Mouse (Mus musculus) midbrain, embryonic 16.5 days (tissue): ENCODE results near the gene Pramel7. TPM values are rescaled to one million over a fixed set of nuclear protein-coding genes. Genes with fewer than 3 reads are reported as not detected.
"Not testable (repeated sequence)": the region's sequence is repeated elsewhere in the genome, so short reads cannot be mapped to it uniquely, and the experiment has no call there.

Experiments
- ATAC-seq: fragments of 200-750 bp; cut with Nextera tagmentation; 2 replicates; pipeline ENCODE4 v1.8.0; 2017; ENCODE audit warnings: moderate TSS enrichment
- H3K27ac ChIP-seq: fragments of 300-500 bp; sonication (generic); 2 replicates; pipeline ENCODE4 v1.5.1; 2014; ENCODE audit warnings: mild to moderate bottlenecking, low read length, mixed read lengths
- H3K27me3 ChIP-seq: fragments of 300-500 bp; sonication (generic); 2 replicates; pipeline ENCODE4 v1.6.1; 2014; ENCODE audit warnings: low read depth, low read length, mixed read lengths; ENCODE audit not compliant: control insufficient read depth, insufficient read depth
- H3K36me3 ChIP-seq: fragments of 300-500 bp; sonication (generic); 2 replicates; pipeline ENCODE4 v1.6.1; 2014; ENCODE audit warnings: mild to moderate bottlenecking, low read length, moderate library complexity, mixed read lengths; ENCODE audit not compliant: control insufficient read depth, insufficient read depth
- H3K4me1 ChIP-seq: fragments of 300-500 bp; sonication (generic); 2 replicates; pipeline ENCODE4 v1.6.1; 2014; ENCODE audit warnings: mild to moderate bottlenecking, low read length, mixed read lengths; ENCODE audit not compliant: control insufficient read depth, insufficient read depth
- H3K4me2 ChIP-seq: fragments of 300-500 bp; sonication (generic); 2 replicates; pipeline ENCODE4 v1.6.1; 2014; ENCODE audit warnings: mild to moderate bottlenecking, low read length, mixed read lengths
- H3K4me3 ChIP-seq: fragments of 300-500 bp; sonication (generic); 2 replicates; pipeline ENCODE4 v1.5.1; 2014; ENCODE audit warnings: low read depth, mild to moderate bottlenecking, low read length, moderate library complexity, mixed read lengths
- H3K9ac ChIP-seq: fragments of 300-500 bp; sonication (generic); 2 replicates; pipeline ENCODE4 v1.6.1; 2014; ENCODE audit warnings: low read depth, low read length, mixed read lengths
- H3K9me3 ChIP-seq: fragments of 300-500 bp; sonication (generic); replicated peaks from 2 replicates; pipeline ENCODE4 v1.6.1; 2014; ENCODE audit warnings: mild to moderate bottlenecking, low read length, mixed read lengths; ENCODE audit not compliant: control insufficient read depth, poor library complexity, severe bottlenecking
- WGBS: fragments of 180-500 bp; shearing (Covaris S2); extraction: QIAGEN DNeasy Blood & Tissue Kit; methylation state at CpG from one replicate; pipeline ENCODE4 v1.1.7; 2014; 5-methylcytosine and 5-hydroxymethylcytosine counted together
- polyA plus RNA-seq: library from polyadenylated mRNA; unstranded; fragments of >200 nt; fragmentation: Nextera tagmentation; extraction: Ambion mirVana; gene quantifications from 2 replicates; pipeline ENCODE4 v1.2.1, GENCODE M21; 2015

Pramel7 gene
- polyA plus RNA-seq = not detected in 2 replicates

GRCm38 (mm10) chr2:87496993-87497392 lies at the start of gene Pramel7:
Gene Pramel7, minus strand, starts transcription at chr2:87497093.
- not testable (repeated sequence) for H3K9me3 ChIP-seq, H3K4me3 ChIP-seq, H3K27me3 ChIP-seq, H3K9ac ChIP-seq, H3K4me1 ChIP-seq, H3K4me2 ChIP-seq, ATAC-seq, H3K27ac ChIP-seq, H3K36me3 ChIP-seq
- WGBS = 95% methylated on average over 4 of the region's 5 CpGs

GRCm38 (mm10) chr2:87545442-87545841 lies 48.5 kb upstream of the Pramel7 start, which contains the start of gene Olfr1128:
Gene Olfr1128, minus strand, starts transcription at chr2:87545542.
- ATAC-seq = no peak
- H3K4me3 ChIP-seq = no peak within 1 kb of the TSS
- no peaks in the 10 kb centered on the region for H3K36me3 ChIP-seq
- H3K9me3 ChIP-seq = no peaks in the 10 kb centered on the region
- H3K4me2 ChIP-seq = no peak within 1 kb of the TSS
- H3K27ac ChIP-seq = no peak within 1 kb of the TSS
- no peak within 1 kb of the TSS for H3K9ac ChIP-seq
- 96% methylated on average over 1 of the region's 1 CpGs for WGBS
- no peaks in the 10 kb centered on the region for H3K27me3 ChIP-seq
- H3K4me1 ChIP-seq = no peaks in the 10 kb centered on the region

GRCm38 (mm10) chr2:87534826-87535225 lies 37.9 kb upstream of the Pramel7 start:
- no peaks in the 10 kb centered on the region for H3K27me3 ChIP-seq
- no peaks in the 10 kb centered on the region for H3K9me3 ChIP-seq
- no peak for ATAC-seq
- no peak overlapping the region for H3K4me2 ChIP-seq
- H3K27ac ChIP-seq = no peak overlapping the region
- no peak overlapping the region for H3K4me3 ChIP-seq
- no peak overlapping the region for H3K9ac ChIP-seq
- WGBS = 63% methylated on average over 2 of the region's 2 CpGs
- no peaks in the 10 kb centered on the region for H3K36me3 ChIP-seq
- no peaks in the 10 kb centered on the region for H3K4me1 ChIP-seq

GRCm38 (mm10) chr2:87531496-87531895 lies 34.6 kb upstream of the Pramel7 start, which contains the start of gene Olfr153:
Gene Olfr153, plus strand, starts transcription at chr2:87531796.
- Histone ChIP-seq H3K36me3 (no peaks in the 10 kb centered on the region), H3K27ac (no peak within 1 kb of the TSS), H3K27me3 (no peaks in the 10 kb centered on the region), H3K9ac (no peak within 1 kb of the TSS), H3K9me3 (no peaks in the 10 kb centered on the region), H3K4me1 (no peaks in the 10 kb centered on the region), H3K4me2 (no peak within 1 kb of the TSS), H3K4me3 (no peak within 1 kb of the TSS)
- no peak for ATAC-seq

GRCm38 (mm10) chr2:87525899-87526616 lies 29.2 kb upstream of the Pramel7 start:
- H3K4me1 ChIP-seq, H3K36me3 ChIP-seq, H3K27me3 ChIP-seq, H3K27ac ChIP-seq, H3K9me3 ChIP-seq: not testable (repeated sequence)
- Histone ChIP-seq H3K4me3 (peak overlapping the region; percentile 35), H3K4me2 (peak overlapping the region; percentile 55), H3K9ac (peak overlapping the region; percentile 52; the same call in 1 of the 2 replicates)
- ATAC-seq = peak; percentile 89
- 21% methylated on average over 38 of the region's 39 CpGs for WGBS

GRCm38 (mm10) chr2:87520651-87521050 lies 23.8 kb upstream of the Pramel7 start:
- no peaks in the 10 kb centered on the region for H3K36me3 ChIP-seq
- ATAC-seq = no peak
- 88% methylated on average over 4 of the region's 4 CpGs for WGBS
- H3K27ac ChIP-seq = no peak overlapping the region
- H3K4me1 ChIP-seq = no peaks in the 10 kb centered on the region
- H3K27me3 ChIP-seq = no peaks in the 10 kb centered on the region
- H3K4me2 ChIP-seq = no peak overlapping the region
- no peak overlapping the region for H3K4me3 ChIP-seq
- no peak overlapping the region for H3K9ac ChIP-seq
- no peaks in the 10 kb centered on the region for H3K9me3 ChIP-seq

- H3K4me2 ChIP-seq = no peak overlapping the region
- H3K4me3 ChIP-seq = no peak overlapping the region
- WGBS = 82% methylated on average over 3 of the region's 3 CpGs
- no peaks in the 10 kb centered on the region for H3K27me3 ChIP-seq
- no peaks in the 10 kb centered on the region for H3K36me3 ChIP-seq
- no peaks in the 10 kb centered on the region for H3K9me3 ChIP-seq
- H3K9ac ChIP-seq = no peak overlapping the region
- ATAC-seq = no peak
- H3K4me1 ChIP-seq = no peaks in the 10 kb centered on the region
- no peak overlapping the region for H3K27ac ChIP-seq
Measured at GRCm38 (mm10) chr2:87516581-87516980, 19.7 kb upstream of the Pramel7 start.

GRCm38 (mm10) chr2:87515457-87516060 lies 18.7 kb upstream of the Pramel7 start:
- no peak for ATAC-seq
- Histone ChIP-seq H3K9ac (no peak overlapping the region), H3K9me3 (no peaks in the 10 kb centered on the region), H3K4me1 (no peaks in the 10 kb centered on the region), H3K4me2 (no peak overlapping the region), H3K27ac (no peak overlapping the region), H3K27me3 (no peaks in the 10 kb centered on the region), H3K36me3 (no peaks in the 10 kb centered on the region), H3K4me3 (no peak overlapping the region)
- 85% methylated on average over 7 of the region's 8 CpGs for WGBS

GRCm38 (mm10) chr2:87515046-87515445 lies 18.2 kb upstream of the Pramel7 start:
- WGBS = 84% methylated on average over 2 of the region's 2 CpGs
- Histone ChIP-seq H3K27me3 (no peaks in the 10 kb centered on the region), H3K36me3 (no peaks in the 10 kb centered on the region), H3K4me3 (no peak overlapping the region), H3K4me2 (no peak overlapping the region), H3K9ac (no peak overlapping the region), H3K9me3 (no peaks in the 10 kb centered on the region), H3K4me1 (no peaks in the 10 kb centered on the region), H3K27ac (no peak overlapping the region)
- ATAC-seq = no peak
